Mouse (Mus musculus) testis, adult 2 months (tissue): ENCODE measurements around the gene Hmgcll1. TPM values are rescaled to one million over a fixed set of nuclear protein-coding genes. Genes with fewer than 3 reads are reported as not detected.

Experiments used
- H3K27ac ChIP-seq: fragments of 200-500 bp; 2 replicates; pipeline ENCODE4 v1.5.1; 2012; ENCODE audit warnings: low read depth, low read length; ENCODE audit not compliant: control insufficient read depth, insufficient read depth
- H3K27me3 ChIP-seq: fragments of 200-500 bp; 2 replicates; pipeline ENCODE4 v1.6.1; 2012; ENCODE audit warnings: mild to moderate bottlenecking, low read length, moderate library complexity; ENCODE audit not compliant: control insufficient read depth, insufficient read depth
- H3K36me3 ChIP-seq: fragments of 200-500 bp; 2 replicates; pipeline ENCODE4 v1.6.1; 2012; ENCODE audit warnings: mild to moderate bottlenecking, low read length; ENCODE audit not compliant: control insufficient read depth, insufficient read depth
- H3K4me1 ChIP-seq: fragments of 200-500 bp; 2 replicates; pipeline ENCODE4 v1.6.1; 2012; ENCODE audit warnings: low read length; ENCODE audit not compliant: control insufficient read depth, insufficient read depth
- H3K4me3 ChIP-seq: fragments of 200-500 bp; 2 replicates; pipeline ENCODE4 v1.5.1; 2012; ENCODE audit warnings: low read depth, mild to moderate bottlenecking, low read length, moderate library complexity, mixed read lengths; ENCODE audit not compliant: control insufficient read depth
- CTCF ChIP-seq: fragments of 200-500 bp; IDR thresholded peaks from 2 replicates; pipeline ENCODE4 v1.5.1; 2012; ENCODE audit warnings: low read depth, mild to moderate bottlenecking, inconsistent platforms, low read length, moderate library complexity; ENCODE audit not compliant: control insufficient read depth, insufficient read depth, insufficient replicate concordance
- POLR2A ChIP-seq: fragments of 200-500 bp; IDR thresholded peaks from 2 replicates; pipeline ENCODE4 v1.6.1; 2012; ENCODE audit warnings: low read depth, mild to moderate bottlenecking, inconsistent platforms, low read length, moderate library complexity; ENCODE audit not compliant: control insufficient read depth
- polyA plus RNA-seq: library from polyadenylated mRNA; depleted of rRNA; stranded (reverse); fragments of >200 nt; gene quantifications from 2 replicates; pipeline ENCODE4 v1.2.3, GENCODE M21; 2012

Gene Hmgcll1
- polyA plus RNA-seq, 1 experiment, result 0.67 TPM

- H3K4me3 ChIP-seq, result no peak overlapping the region
- TF ChIP-seq POLR2A (no peak), CTCF (no peak)
- H3K36me3 ChIP-seq, result no peaks in the 10 kb centered on the region
- no peaks in the 10 kb centered on the region for H3K4me1 ChIP-seq
- no peaks in the 10 kb centered on the region for H3K27me3 ChIP-seq
- no peak overlapping the region for H3K27ac ChIP-seq
These were observed 11.6 kb upstream of the Hmgcll1 start for GRCm38 (mm10) chr9:76003066-76003465.

- no peak overlapping the region for H3K27ac ChIP-seq
- H3K36me3 ChIP-seq, result no peaks in the 10 kb centered on the region
- TF ChIP-seq CTCF (no peak), POLR2A (no peak)
- H3K4me1 ChIP-seq, result no peaks in the 10 kb centered on the region
- H3K27me3 ChIP-seq, result no peaks in the 10 kb centered on the region
- no peak overlapping the region for H3K4me3 ChIP-seq
These were observed 11.0 kb upstream of the Hmgcll1 start for GRCm38 (mm10) chr9:76003637-76004036.

DNA sequence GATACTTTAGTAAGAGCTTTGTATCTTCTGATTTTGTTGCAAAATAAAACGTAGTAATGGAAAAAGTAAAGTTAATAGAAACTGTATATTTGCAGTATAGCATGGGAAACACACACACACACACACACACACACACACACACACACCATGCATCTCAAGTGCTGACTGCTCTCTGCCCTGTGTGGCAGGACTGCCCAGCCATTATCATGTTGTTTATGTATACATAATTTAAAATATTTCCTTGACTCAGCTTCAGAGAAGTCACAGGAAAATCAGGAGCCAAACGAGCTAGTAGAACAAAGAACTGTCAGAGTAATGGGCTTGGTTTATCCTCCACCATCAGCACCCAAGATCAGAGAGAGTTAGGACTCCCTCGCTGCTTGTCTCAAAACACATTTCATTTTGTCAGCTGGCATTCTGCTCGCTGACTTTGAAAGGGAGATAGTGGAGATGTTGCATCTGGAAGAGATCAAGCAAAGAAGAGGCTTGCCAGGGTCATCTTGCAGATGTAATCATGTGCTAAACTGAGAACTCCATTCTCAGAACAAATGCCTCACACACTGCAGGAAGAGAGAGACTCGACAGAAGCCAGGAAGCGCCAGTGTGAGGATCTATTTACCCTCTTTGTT, 7.2 kb upstream of the Hmgcll1 start:
- no peak overlapping the region for H3K27ac ChIP-seq
- no peaks in the 10 kb centered on the region for H3K27me3 ChIP-seq
- H3K4me1 ChIP-seq, result no peaks in the 10 kb centered on the region
- TF ChIP-seq POLR2A, result no peak
- H3K4me3 ChIP-seq, result no peak overlapping the region
- H3K36me3 ChIP-seq, result no peaks in the 10 kb centered on the region

GRCm38 (mm10) chr9:76013789-76014188, 866 bp upstream of the Hmgcll1 start:
- no peaks in the 10 kb centered on the region for H3K27me3 ChIP-seq
- H3K27ac ChIP-seq, result no peak overlapping the region
- H3K4me1 ChIP-seq, result peaks cover 11% of the 10 kb centered on the region
- no peaks in the 10 kb centered on the region for H3K36me3 ChIP-seq
- H3K4me3 ChIP-seq, result no peak overlapping the region
- TF ChIP-seq CTCF, result no peak
- TF ChIP-seq POLR2A, result no peak

DNA sequence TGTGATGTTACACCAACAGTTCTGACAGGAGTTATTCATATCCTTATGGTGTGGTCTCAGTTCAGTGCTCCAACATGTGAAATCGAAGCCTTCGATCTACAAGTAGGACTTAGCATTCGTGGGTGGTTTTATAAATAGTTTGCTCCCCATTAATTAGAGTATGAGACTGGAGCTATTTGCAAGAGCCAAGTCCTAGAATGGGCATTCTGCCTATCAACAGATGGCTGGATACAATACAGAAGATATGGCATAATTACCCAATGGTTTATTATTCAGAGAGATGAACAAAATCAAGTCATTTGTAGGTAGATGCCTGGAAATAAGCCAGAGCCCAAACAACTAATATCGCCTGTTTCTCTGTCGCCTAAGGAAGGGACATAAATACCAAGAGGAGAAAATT, 1.3 kb downstream of the Hmgcll1 start:
- Histone ChIP-seq H3K4me1 (peaks cover 11% of the 10 kb centered on the region), H3K4me3 (no peak overlapping the region), H3K36me3 (no peaks in the 10 kb centered on the region), H3K27me3 (no peaks in the 10 kb centered on the region), H3K27ac (no peak overlapping the region)
- TF ChIP-seq CTCF (no peak), POLR2A (no peak)

DNA sequence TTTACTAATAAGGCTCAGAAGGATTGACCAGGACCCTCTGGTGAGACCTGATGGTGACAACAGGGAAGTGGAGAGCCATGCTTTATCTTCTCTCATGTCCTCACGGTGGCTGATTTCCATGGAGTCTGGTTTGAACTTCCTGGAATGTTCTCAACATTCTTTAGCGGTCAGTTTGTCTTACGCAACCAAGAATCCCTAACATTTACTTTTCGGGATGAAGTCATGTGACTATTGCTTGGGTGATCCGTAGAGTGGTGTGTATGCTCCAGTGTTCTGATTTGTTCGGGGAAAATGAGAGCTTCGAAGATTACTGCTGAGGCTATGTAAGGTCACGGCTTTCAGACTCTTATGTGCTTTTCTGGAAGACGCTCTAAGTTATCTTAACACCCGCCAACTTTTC, 1.9 kb downstream of the Hmgcll1 start:
- Histone ChIP-seq H3K27ac (no peak overlapping the region), H3K36me3 (no peaks in the 10 kb centered on the region), H3K4me1 (peaks cover 11% of the 10 kb centered on the region), H3K4me3 (no peak overlapping the region), H3K27me3 (no peaks in the 10 kb centered on the region)
- TF ChIP-seq POLR2A, result no peak
- no peak for TF ChIP-seq CTCF

- H3K36me3 ChIP-seq, result no peaks in the 10 kb centered on the region
- H3K4me3 ChIP-seq, result no peak overlapping the region
- H3K4me1 ChIP-seq, result no peaks in the 10 kb centered on the region
- TF ChIP-seq POLR2A (no peak), CTCF (no peak)
- no peak overlapping the region for H3K27ac ChIP-seq
- no peaks in the 10 kb centered on the region for H3K27me3 ChIP-seq
These were observed 8.9 kb downstream of the Hmgcll1 start for GRCm38 (mm10) chr9:76023551-76023973.

- Histone ChIP-seq H3K4me1 (no peaks in the 10 kb centered on the region), H3K27ac (no peak overlapping the region), H3K36me3 (no peaks in the 10 kb centered on the region), H3K27me3 (no peaks in the 10 kb centered on the region), H3K4me3 (no peak overlapping the region)
- TF ChIP-seq CTCF (no peak), POLR2A (no peak)
These were observed 9.9 kb downstream of the Hmgcll1 start for GRCm38 (mm10) chr9:76024277-76025246.
